Mouse (Mus musculus) lung, adult 2 months (tissue): ENCODE measurements at regions not wholly inside any gene's neighbourhood (a gene's known extent, or its start where the extent isn't known, plus 50 kb on each side); places are given as distances from the start of the nearest gene placed in this dataset.

ENCODE experiments used
- CTCF ChIP-seq: fragments of 200-500 bp; IDR thresholded peaks from 2 replicates; pipeline ENCODE4 v1.5.1; 2011; ENCODE audit warnings: mild to moderate bottlenecking, low read length, control low read depth; ENCODE audit not compliant: insufficient read depth
- POLR2A ChIP-seq: fragments of 200-500 bp; IDR thresholded peaks from 2 replicates; pipeline ENCODE4 v1.6.1; 2011; ENCODE audit warnings: low read depth, mild to moderate bottlenecking, control low read depth, low read length, borderline replicate concordance; ENCODE audit errors: extremely low read depth

DNA sequence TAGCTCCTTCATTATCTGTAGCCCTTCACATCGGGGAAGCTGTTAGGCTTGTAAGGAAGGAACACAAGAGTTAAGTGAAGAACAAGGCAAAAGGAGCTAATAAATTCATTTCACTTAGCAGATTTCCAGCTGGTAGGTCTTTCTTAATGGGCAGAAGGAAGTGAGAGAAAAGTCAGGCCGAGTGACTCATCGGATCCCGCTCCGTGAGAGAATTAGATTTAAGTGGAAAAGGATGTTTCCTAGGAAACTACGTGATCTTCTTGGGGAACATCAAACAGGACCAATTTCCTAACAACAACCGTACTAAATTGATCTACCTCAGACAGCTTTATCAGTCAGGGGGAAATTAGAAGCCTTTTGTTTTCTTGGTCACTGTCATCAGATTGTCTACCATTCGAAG lies 625.4 kb upstream of the Arpp21 start:
- no peak for TF ChIP-seq CTCF
- no peak for TF ChIP-seq POLR2A
